Mouse (Mus musculus) limb, embryonic 15.5 days (tissue): ENCODE results near the gene Alg13. TPM values are rescaled to one million over a fixed set of nuclear protein-coding genes. Genes with fewer than 3 reads are reported as not detected.

ENCODE experiments used
- ATAC-seq: fragments of 200-750 bp; cut with Nextera tagmentation; 2 replicates; pipeline ENCODE4 v1.8.0; 2017; ENCODE audit warnings: low read depth, moderate TSS enrichment; ENCODE audit not compliant: insufficient number of reproducible peaks, low FRiP score, low TSS enrichment
- H3K27ac ChIP-seq: fragments of 300-500 bp; sonication (generic); 2 replicates; pipeline ENCODE4 v1.5.1; 2015; ENCODE audit warnings: moderate library complexity, mild to moderate bottlenecking, inconsistent platforms
- H3K27me3 ChIP-seq: fragments of 300-500 bp; sonication (generic); 2 replicates; pipeline ENCODE4 v1.6.1; 2015; ENCODE audit warnings: inconsistent platforms
- H3K36me3 ChIP-seq: fragments of 300-500 bp; sonication (generic); 2 replicates; pipeline ENCODE4 v1.6.1; 2015; ENCODE audit warnings: inconsistent platforms
- H3K4me1 ChIP-seq: fragments of 300-500 bp; sonication (generic); 2 replicates; pipeline ENCODE4 v1.6.1; 2015; ENCODE audit warnings: inconsistent platforms
- H3K4me2 ChIP-seq: fragments of 300-500 bp; sonication (generic); 2 replicates; pipeline ENCODE4 v1.6.1; 2015; ENCODE audit warnings: mild to moderate bottlenecking, inconsistent platforms
- H3K4me3 ChIP-seq: fragments of 300-500 bp; sonication (generic); 2 replicates; pipeline ENCODE4 v1.5.1; 2015; ENCODE audit warnings: mild to moderate bottlenecking, inconsistent platforms
- H3K9ac ChIP-seq: fragments of 300-500 bp; sonication (generic); 2 replicates; pipeline ENCODE4 v1.6.1; 2015; ENCODE audit warnings: inconsistent platforms
- H3K9me3 ChIP-seq: fragments of 300-500 bp; sonication (generic); 2 replicates; pipeline ENCODE4 v1.6.1; 2016; ENCODE audit warnings: inconsistent platforms
- WGBS: fragments of 180-500 bp; shearing (Covaris S2); methylation state at CpG from one replicate; pipeline ENCODE4 v1.1.7; 2015; 5-methylcytosine and 5-hydroxymethylcytosine counted together
- polyA plus RNA-seq: library from polyadenylated mRNA; unstranded; fragments of >200 nt; fragmentation: Nextera tagmentation; extraction: Ambion mirVana; gene quantifications from 2 replicates; pipeline ENCODE4 v1.2.1, GENCODE M21; 2015

Alg13 gene
- polyA plus RNA-seq = 16.9 and 17.2 TPM in 2 replicates

- H3K27ac ChIP-seq = peak within 1 kb of the TSS; percentile 79
- peak within 1 kb of the TSS; percentile 51 for H3K9ac ChIP-seq
- H3K9me3 ChIP-seq = no peaks in the 10 kb centered on the region
- peak within 1 kb of the TSS; percentile 79 for H3K4me2 ChIP-seq
- H3K36me3 ChIP-seq = no peaks in the 10 kb centered on the region
- WGBS = 23% methylated on average over 46 of the region's 47 CpGs
- H3K4me1 ChIP-seq = peaks cover 2% of the 10 kb centered on the region; the same call in 1 of the 2 replicates
- peak; percentile 82 for ATAC-seq
- H3K4me3 ChIP-seq = peak within 1 kb of the TSS; percentile 60
- H3K27me3 ChIP-seq = no peaks in the 10 kb centered on the region
These were observed at the start of gene Alg13 for GRCm38 (mm10) chrX:144317548-144318163. TSS of gene Alg13 (plus strand) at chrX:144317804.

GRCm38 (mm10) chrX:144268606-144269005, 49.0 kb upstream of the Alg13 start:
- Histone ChIP-seq H3K4me3 (no peak overlapping the region), H3K36me3 (no peaks in the 10 kb centered on the region), H3K4me2 (no peak overlapping the region), H3K27me3 (no peaks in the 10 kb centered on the region), H3K4me1 (no peaks in the 10 kb centered on the region), H3K9ac (no peak overlapping the region), H3K9me3 (no peaks in the 10 kb centered on the region), H3K27ac (no peak overlapping the region)
- 89% methylated on average over 1 of the region's 1 CpGs for WGBS
- no peak for ATAC-seq

GRCm38 (mm10) chrX:144301476-144301875, 16.1 kb upstream of the Alg13 start:
- Histone ChIP-seq H3K4me1 (no peaks in the 10 kb centered on the region), H3K4me2 (no peak overlapping the region), H3K9me3 (no peaks in the 10 kb centered on the region), H3K9ac (no peak overlapping the region), H3K27me3 (no peaks in the 10 kb centered on the region), H3K4me3 (no peak overlapping the region), H3K27ac (no peak overlapping the region), H3K36me3 (no peaks in the 10 kb centered on the region)
- 68% methylated on average over 2 of the region's 2 CpGs for WGBS
- ATAC-seq = no peak

GRCm38 (mm10) chrX:144305659-144306058, 11.9 kb upstream of the Alg13 start:
- no peak overlapping the region for H3K27ac ChIP-seq
- no peak overlapping the region for H3K4me3 ChIP-seq
- H3K4me2 ChIP-seq = no peak overlapping the region
- no peaks in the 10 kb centered on the region for H3K36me3 ChIP-seq
- ATAC-seq = no peak
- H3K27me3 ChIP-seq = no peaks in the 10 kb centered on the region
- no peak overlapping the region for H3K9ac ChIP-seq
- WGBS = 86% methylated on average over 2 of the region's 2 CpGs
- H3K9me3 ChIP-seq = no peaks in the 10 kb centered on the region
- H3K4me1 ChIP-seq = no peaks in the 10 kb centered on the region

- H3K9me3 ChIP-seq = no peaks in the 10 kb centered on the region
- H3K4me2 ChIP-seq = no peak overlapping the region
- 52% methylated on average over 2 of the region's 2 CpGs for WGBS
- H3K4me3 ChIP-seq = no peak overlapping the region
- H3K36me3 ChIP-seq = no peaks in the 10 kb centered on the region
- H3K27me3 ChIP-seq = no peaks in the 10 kb centered on the region
- ATAC-seq = no peak
- no peaks in the 10 kb centered on the region for H3K4me1 ChIP-seq
- H3K9ac ChIP-seq = no peak overlapping the region
- H3K27ac ChIP-seq = no peak overlapping the region
These were observed 3.6 kb upstream of the Alg13 start for GRCm38 (mm10) chrX:144314041-144314440.

GRCm38 (mm10) chrX:144315028-144315427, 2.6 kb upstream of the Alg13 start:
- H3K9me3 ChIP-seq = no peaks in the 10 kb centered on the region
- H3K9ac ChIP-seq = no peak overlapping the region
- 15% methylated on average over 5 of the region's 5 CpGs for WGBS
- no peak overlapping the region for H3K4me2 ChIP-seq
- H3K27me3 ChIP-seq = no peaks in the 10 kb centered on the region
- no peak overlapping the region for H3K27ac ChIP-seq
- ATAC-seq = no peak
- no peak overlapping the region for H3K4me3 ChIP-seq
- H3K4me1 ChIP-seq = peaks cover 2% of the 10 kb centered on the region; the same call in 1 of the 2 replicates
- H3K36me3 ChIP-seq = no peaks in the 10 kb centered on the region

- H3K27ac ChIP-seq = no peak overlapping the region
- H3K36me3 ChIP-seq = no peaks in the 10 kb centered on the region
- WGBS = 62% methylated on average over 5 of the region's 5 CpGs
- no peak overlapping the region for H3K9ac ChIP-seq
- H3K4me1 ChIP-seq = peaks cover 2% of the 10 kb centered on the region; the same call in 1 of the 2 replicates
- H3K4me2 ChIP-seq = no peak overlapping the region
- no peaks in the 10 kb centered on the region for H3K27me3 ChIP-seq
- H3K9me3 ChIP-seq = no peaks in the 10 kb centered on the region
- ATAC-seq = no peak
- no peak overlapping the region for H3K4me3 ChIP-seq
These were observed 1.6 kb upstream of the Alg13 start for GRCm38 (mm10) chrX:144316004-144316403.

- Histone ChIP-seq H3K4me2 (peak overlapping the region; percentile 79), H3K9ac (peak overlapping the region; percentile 51), H3K4me3 (peak overlapping the region; percentile 60), H3K27ac (peak overlapping the region; percentile 79), H3K36me3 (no peaks in the 10 kb centered on the region), H3K27me3 (no peaks in the 10 kb centered on the region), H3K9me3 (no peaks in the 10 kb centered on the region), H3K4me1 (peaks cover 2% of the 10 kb centered on the region; the same call in 1 of the 2 replicates)
- ATAC-seq = 0 out of 2 replicates have a peak, but pooled peaks have one; percentile 48
- WGBS = 22% methylated on average over 47 of the region's 53 CpGs
These were observed 768 bp downstream of the Alg13 start for GRCm38 (mm10) chrX:144318164-144318979.

- H3K4me2 ChIP-seq = peak overlapping the region; percentile 79
- H3K9me3 ChIP-seq = no peaks in the 10 kb centered on the region
- peaks cover 2% of the 10 kb centered on the region; the same call in 1 of the 2 replicates for H3K4me1 ChIP-seq
- H3K27me3 ChIP-seq = no peaks in the 10 kb centered on the region
- H3K27ac ChIP-seq = no peak overlapping the region
- WGBS = 23% methylated on average over 9 of the region's 9 CpGs
- peak overlapping the region; percentile 60 for H3K4me3 ChIP-seq
- H3K9ac ChIP-seq = no peak overlapping the region
- no peaks in the 10 kb centered on the region for H3K36me3 ChIP-seq
- ATAC-seq = no peak
These were observed 1.8 kb downstream of the Alg13 start for GRCm38 (mm10) chrX:144319366-144319765.

GRCm38 (mm10) chrX:144325375-144325774, 7.8 kb downstream of the Alg13 start:
- no peaks in the 10 kb centered on the region for H3K36me3 ChIP-seq
- no peak for ATAC-seq
- no peak overlapping the region for H3K27ac ChIP-seq

GRCm38 (mm10) chrX:144335332-144336015, 17.9 kb downstream of the Alg13 start:
- no peak overlapping the region for H3K4me2 ChIP-seq
- no peaks in the 10 kb centered on the region for H3K36me3 ChIP-seq
- no peaks in the 10 kb centered on the region for H3K4me1 ChIP-seq
- no peak for ATAC-seq
- WGBS = 60% methylated on average over 8 of the region's 8 CpGs
- H3K27me3 ChIP-seq = no peaks in the 10 kb centered on the region
- H3K9me3 ChIP-seq = no peaks in the 10 kb centered on the region
- no peak overlapping the region for H3K4me3 ChIP-seq
- no peak overlapping the region for H3K27ac ChIP-seq
- H3K9ac ChIP-seq = no peak overlapping the region

More at GRCm38 (mm10) chrX:144325375-144325774, 7.8 kb downstream of the Alg13 start:
- Histone ChIP-seq H3K4me2 (no peak overlapping the region), H3K9ac (no peak overlapping the region), H3K9me3 (no peaks in the 10 kb centered on the region), H3K4me3 (no peak overlapping the region), H3K4me1 (no peaks in the 10 kb centered on the region), H3K27me3 (no peaks in the 10 kb centered on the region)

GRCm38 (mm10) chrX:144337938-144338337, 20.3 kb downstream of the Alg13 start:
- Histone ChIP-seq H3K4me3 (no peak overlapping the region), H3K36me3 (no peaks in the 10 kb centered on the region), H3K27ac (no peak overlapping the region), H3K9me3 (no peaks in the 10 kb centered on the region), H3K4me2 (no peak overlapping the region), H3K4me1 (no peaks in the 10 kb centered on the region), H3K27me3 (no peaks in the 10 kb centered on the region), H3K9ac (no peak overlapping the region)
- no peak for ATAC-seq
